Mouse (Mus musculus): Measurements from ENCODE around the gene Prr18. TPM values are rescaled to one million over a fixed set of nuclear protein-coding genes. Genes with fewer than 3 reads are reported as not detected.
A peak's percentile ranks its signal among the peaks of the same experiment; 100 is the strongest.
"Not testable (repeated sequence)": the region's sequence is repeated elsewhere in the genome, so short reads cannot be mapped to it uniquely, and the experiment has no call there.

Prr18 gene
- polyA plus RNA-seq, 1 experiment from 2014 or later: not detected

DNA sequence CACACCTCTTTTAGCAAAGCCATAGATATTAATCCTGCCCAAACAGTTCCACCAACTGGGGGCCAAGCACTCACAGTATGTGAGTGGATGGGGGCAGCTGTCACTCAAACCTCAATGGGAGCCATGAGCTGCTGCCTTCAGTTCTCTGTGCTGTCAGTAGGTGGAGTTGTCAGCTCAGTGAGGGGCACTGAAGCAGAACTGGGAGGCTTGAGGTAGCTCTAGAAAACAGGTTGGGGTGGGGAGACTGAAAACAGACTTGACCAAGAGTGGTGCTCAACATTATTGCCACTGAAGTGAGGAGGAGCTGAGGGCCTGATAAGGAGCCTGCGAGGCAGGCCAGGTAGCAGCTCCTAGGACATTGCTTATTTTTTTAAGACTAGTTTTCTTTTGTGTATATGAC lies 21.0 kb upstream of the Prr18 start:
- Histone ChIP-seq H3K4me1 (ENCODE audit: control insufficient read depth in 2 of 2, insufficient read depth in 2 of 2, low read length in 2 of 2) (peaks cover 0 to 17% of the 10 kb centered on the region in 2 experiments; a peak in 3 of 4 replicates), H3K9me3 (ENCODE audit: control insufficient read depth, low read length) (no peaks in the 10 kb centered on the region), H3K4me2 (ENCODE audit: low read length) (no peak overlapping the region), H3K36me3 (ENCODE audit: control insufficient read depth, insufficient read depth, low read length) (no peaks in the 10 kb centered on the region), H3K27ac (replicated peaks in 1 of 2; ENCODE audit: control insufficient read depth in 1 of 2, insufficient read depth in 1 of 2, low read depth in 2 of 2, low read length in 2 of 2) (no peak overlapping the region), H3K27me3 (ENCODE audit: control insufficient read depth, insufficient read depth, low read length) (no peaks in the 10 kb centered on the region), H3K9ac (ENCODE audit: low read length) (no peak overlapping the region), H3K4me3 (ENCODE audit: control insufficient read depth in 1 of 2, insufficient read depth in 1 of 2, low read depth in 1 of 2, low read length in 2 of 2) (no peak overlapping the region)
- no peak for ATAC-seq (ENCODE audit: insufficient number of reproducible peaks, insufficient read depth, low FRiP score, low read depth)
- WGBS: 73% methylated on average over 1 of the region's 1 CpGs

- 89% methylated on average over 10 of the region's 11 CpGs for WGBS
Measured at GRCm38 (mm10) chr17:8326877-8327276, 10.4 kb upstream of the Prr18 start.

GRCm38 (mm10) chr17:8328511-8329174 lies 8.6 kb upstream of the Prr18 start:
- Histone ChIP-seq H3K4me1 (ENCODE audit: control insufficient read depth in 2 of 2, insufficient read depth in 2 of 2, low read length in 2 of 2) (no peaks in the 10 kb centered on the region), H3K4me3 (ENCODE audit: control insufficient read depth in 1 of 2, insufficient read depth in 1 of 2, low read depth in 1 of 2, low read length in 2 of 2) (no peak overlapping the region), H3K9me3 (ENCODE audit: control insufficient read depth, low read length) (no peaks in the 10 kb centered on the region), H3K27me3 (ENCODE audit: control insufficient read depth, insufficient read depth, low read length) (no peaks in the 10 kb centered on the region), H3K9ac (ENCODE audit: low read length) (no peak overlapping the region), H3K4me2 (ENCODE audit: low read length) (no peak overlapping the region), H3K36me3 (ENCODE audit: control insufficient read depth, insufficient read depth, low read length) (peaks cover 22% of the 10 kb centered on the region), H3K27ac (replicated peaks in 1 of 2; ENCODE audit: control insufficient read depth in 1 of 2, insufficient read depth in 1 of 2, low read depth in 2 of 2, low read length in 2 of 2) (no peak overlapping the region)
- WGBS: 69% methylated on average over 7 of the region's 7 CpGs
- ATAC-seq (ENCODE audit: insufficient number of reproducible peaks, insufficient read depth, low FRiP score, low read depth): no peak

More at GRCm38 (mm10) chr17:8326877-8327276, 10.4 kb upstream of the Prr18 start:
- H3K27ac ChIP-seq (replicated peaks in 1 of 2; ENCODE audit: control insufficient read depth in 1 of 2, insufficient read depth in 1 of 2, low read depth in 2 of 2, low read length in 2 of 2); H3K9me3 ChIP-seq (ENCODE audit: control insufficient read depth, low read length); H3K4me3 ChIP-seq (ENCODE audit: control insufficient read depth in 1 of 2, insufficient read depth in 1 of 2, low read depth in 1 of 2, low read length in 2 of 2); H3K27me3 ChIP-seq (ENCODE audit: control insufficient read depth, insufficient read depth, low read length); H3K4me1 ChIP-seq (ENCODE audit: control insufficient read depth in 2 of 2, insufficient read depth in 2 of 2, low read length in 2 of 2); ATAC-seq (ENCODE audit: insufficient number of reproducible peaks, insufficient read depth, low FRiP score, low read depth); H3K4me2 ChIP-seq (ENCODE audit: low read length); H3K9ac ChIP-seq (ENCODE audit: low read length): not testable (repeated sequence)
- peaks cover 23% of the 10 kb centered on the region for H3K36me3 ChIP-seq (ENCODE audit: control insufficient read depth, insufficient read depth, low read length)

- Histone ChIP-seq H3K9ac (ENCODE audit: low read length) (no peak overlapping the region), H3K4me1 (ENCODE audit: control insufficient read depth in 2 of 2, insufficient read depth in 2 of 2, low read length in 2 of 2) (no peaks in the 10 kb centered on the region), H3K27me3 (ENCODE audit: control insufficient read depth, insufficient read depth, low read length) (no peaks in the 10 kb centered on the region), H3K4me3 (ENCODE audit: control insufficient read depth in 1 of 2, insufficient read depth in 1 of 2, low read depth in 1 of 2, low read length in 2 of 2) (no peak overlapping the region), H3K27ac (replicated peaks in 1 of 2; ENCODE audit: control insufficient read depth in 1 of 2, insufficient read depth in 1 of 2, low read depth in 2 of 2, low read length in 2 of 2) (no peak overlapping the region), H3K4me2 (ENCODE audit: low read length) (no peak overlapping the region), H3K36me3 (ENCODE audit: control insufficient read depth, insufficient read depth, low read length) (peaks cover 14% of the 10 kb centered on the region), H3K9me3 (ENCODE audit: control insufficient read depth, low read length) (no peaks in the 10 kb centered on the region)
- 70% methylated on average over 5 of the region's 5 CpGs for WGBS
- ATAC-seq (ENCODE audit: insufficient number of reproducible peaks, insufficient read depth, low FRiP score, low read depth): no peak
Measured at GRCm38 (mm10) chr17:8330602-8331001, 6.7 kb upstream of the Prr18 start.

- Histone ChIP-seq H3K27me3 (ENCODE audit: control insufficient read depth, insufficient read depth, low read length) (peaks cover 50% of the 10 kb centered on the region), H3K4me1 (ENCODE audit: control insufficient read depth in 2 of 2, insufficient read depth in 2 of 2, low read length in 2 of 2) (peaks cover 2 to 10% of the 10 kb centered on the region in 2 experiments; a peak in 1 of 4 replicates), H3K4me3 (ENCODE audit: control insufficient read depth in 1 of 2, insufficient read depth in 1 of 2, low read depth in 1 of 2, low read length in 2 of 2) (peak overlapping the region in 1 of 2 experiments; percentile 52; a peak in 2 of 4 replicates), H3K9ac (ENCODE audit: low read length) (no peak overlapping the region), H3K36me3 (ENCODE audit: control insufficient read depth, insufficient read depth, low read length) (no peaks in the 10 kb centered on the region), H3K27ac (replicated peaks in 1 of 2; ENCODE audit: control insufficient read depth in 1 of 2, insufficient read depth in 1 of 2, low read depth in 2 of 2, low read length in 2 of 2) (no peak overlapping the region), H3K9me3 (ENCODE audit: control insufficient read depth, low read length) (no peaks in the 10 kb centered on the region), H3K4me2 (ENCODE audit: low read length) (peak overlapping the region; percentile 96)
- 22% methylated on average over 8 of the region's 8 CpGs for WGBS
- no peak for ATAC-seq (ENCODE audit: insufficient number of reproducible peaks, insufficient read depth, low FRiP score, low read depth)
Measured at GRCm38 (mm10) chr17:8339666-8340374, 2.6 kb downstream of the Prr18 start.

GRCm38 (mm10) chr17:8340407-8341359 lies 3.4 kb downstream of the Prr18 start:
- WGBS: under 1% methylated on average over 65 of the region's 92 CpGs
- H3K9ac ChIP-seq (ENCODE audit: low read length): peak overlapping the region; percentile 55
- H3K27ac ChIP-seq (replicated peaks in 1 of 2; ENCODE audit: control insufficient read depth in 1 of 2, insufficient read depth in 1 of 2, low read depth in 2 of 2, low read length in 2 of 2): no peak overlapping the region
- H3K36me3 ChIP-seq (ENCODE audit: control insufficient read depth, insufficient read depth, low read length): no peaks in the 10 kb centered on the region
- H3K4me2 ChIP-seq (ENCODE audit: low read length): peak overlapping the region; percentile 96
- no peaks in the 10 kb centered on the region for H3K9me3 ChIP-seq (ENCODE audit: control insufficient read depth, low read length)
- ATAC-seq (ENCODE audit: insufficient number of reproducible peaks, insufficient read depth, low FRiP score, low read depth): no peak
- H3K4me3 ChIP-seq (ENCODE audit: control insufficient read depth in 1 of 2, insufficient read depth in 1 of 2, low read depth in 1 of 2, low read length in 2 of 2): peak overlapping the region; percentile 48 to 52
- H3K4me1 ChIP-seq (ENCODE audit: control insufficient read depth in 2 of 2, insufficient read depth in 2 of 2, low read length in 2 of 2): peaks cover 2 to 10% of the 10 kb centered on the region in 2 experiments; a peak in 1 of 4 replicates
- H3K27me3 ChIP-seq (ENCODE audit: control insufficient read depth, insufficient read depth, low read length): peaks cover 50% of the 10 kb centered on the region

GRCm38 (mm10) chr17:8341360-8341963 lies 4.2 kb downstream of the Prr18 start:
- peak overlapping the region; percentile 96 for H3K4me2 ChIP-seq (ENCODE audit: low read length)
- peak overlapping the region; percentile 48 to 52 for H3K4me3 ChIP-seq (ENCODE audit: control insufficient read depth in 1 of 2, insufficient read depth in 1 of 2, low read depth in 1 of 2, low read length in 2 of 2)
- H3K27me3 ChIP-seq (ENCODE audit: control insufficient read depth, insufficient read depth, low read length): peaks cover 50% of the 10 kb centered on the region
- no peaks in the 10 kb centered on the region for H3K36me3 ChIP-seq (ENCODE audit: control insufficient read depth, insufficient read depth, low read length)
- H3K9me3 ChIP-seq (ENCODE audit: control insufficient read depth, low read length): no peaks in the 10 kb centered on the region
- H3K4me1 ChIP-seq (ENCODE audit: control insufficient read depth in 2 of 2, insufficient read depth in 2 of 2, low read length in 2 of 2): peaks cover 2 to 10% of the 10 kb centered on the region in 2 experiments; a peak in 1 of 4 replicates
- WGBS: 12% methylated on average over 46 of the region's 46 CpGs
- peak overlapping the region; percentile 55 for H3K9ac ChIP-seq (ENCODE audit: low read length)
- no peak for ATAC-seq (ENCODE audit: insufficient number of reproducible peaks, insufficient read depth, low FRiP score, low read depth)
- H3K27ac ChIP-seq (replicated peaks in 1 of 2; ENCODE audit: control insufficient read depth in 1 of 2, insufficient read depth in 1 of 2, low read depth in 2 of 2, low read length in 2 of 2): no peak overlapping the region

Data from heart, embryonic 14.5 days (tissue).